Mouse (Mus musculus) neural tube, embryonic 14.5 days (tissue): ENCODE results near the gene Chrna7. TPM values are rescaled to one million over a fixed set of nuclear protein-coding genes. Genes with fewer than 3 reads are reported as not detected.

ENCODE experiments used
- ATAC-seq: fragments of 200-750 bp; cut with Nextera tagmentation; 2 replicates; pipeline ENCODE4 v1.8.0; 2017; ENCODE audit warnings: low read depth, mild to moderate bottlenecking, moderate TSS enrichment, moderate library complexity
- H3K27ac ChIP-seq: fragments of 300-500 bp; sonication (generic); 2 replicates; pipeline ENCODE4 v1.5.1; 2014; ENCODE audit warnings: low read depth, mild to moderate bottlenecking, control low read depth, low read length, moderate library complexity, mixed read lengths
- H3K27me3 ChIP-seq: fragments of 300-500 bp; sonication (generic); 2 replicates; pipeline ENCODE4 v1.6.1; 2014; ENCODE audit warnings: low read length; ENCODE audit not compliant: control insufficient read depth, insufficient read depth
- H3K36me3 ChIP-seq: fragments of 300-500 bp; sonication (generic); 2 replicates; pipeline ENCODE4 v1.6.1; 2014; ENCODE audit warnings: low read length, mixed read lengths; ENCODE audit not compliant: control insufficient read depth, insufficient read depth
- H3K4me1 ChIP-seq: fragments of 300-500 bp; sonication (generic); 2 replicates; pipeline ENCODE4 v1.6.1; 2014; ENCODE audit warnings: low read length; ENCODE audit not compliant: control insufficient read depth, insufficient read depth
- H3K4me2 ChIP-seq: fragments of 300-500 bp; sonication (generic); 2 replicates; pipeline ENCODE4 v1.6.1; 2014; ENCODE audit warnings: mild to moderate bottlenecking, low read depth, low read length, control low read depth
- H3K4me3 ChIP-seq: fragments of 300-500 bp; sonication (generic); 2 replicates; pipeline ENCODE4 v1.5.1; 2014; ENCODE audit warnings: low read depth, low read length, control low read depth, mixed read lengths
- H3K9ac ChIP-seq: fragments of 300-500 bp; sonication (generic); replicated peaks from 2 replicates; pipeline ENCODE4 v1.6.1; 2014; ENCODE audit warnings: low read depth, mild to moderate bottlenecking, control low read depth, low read length, mixed read lengths
- H3K9me3 ChIP-seq: fragments of 300-500 bp; sonication (generic); 2 replicates; pipeline ENCODE4 v1.6.1; 2016; ENCODE audit warnings: low read length; ENCODE audit not compliant: control insufficient read depth
- WGBS: fragments of 180-500 bp; shearing (Covaris S2); extraction: QIAGEN DNeasy Blood & Tissue Kit; methylation state at CpG from one replicate; pipeline ENCODE4 v1.1.7; 2014; 5-methylcytosine and 5-hydroxymethylcytosine counted together
- polyA plus RNA-seq: library from polyadenylated mRNA; unstranded; fragments of >200 nt; fragmentation: Nextera tagmentation; extraction: Ambion mirVana; gene quantifications from 2 replicates; pipeline ENCODE4 v1.2.1, GENCODE M21; 2014

Chrna7 gene
- polyA plus RNA-seq, 1 experiment from 2014 or later: 13.3 TPM

- H3K4me3 ChIP-seq: no peak overlapping the region
- peak overlapping the region; percentile 44 for H3K27ac ChIP-seq
- ATAC-seq: peak; percentile 79
- no peaks in the 10 kb centered on the region for H3K27me3 ChIP-seq
- H3K9ac ChIP-seq: no peak overlapping the region
- H3K4me1 ChIP-seq: no peaks in the 10 kb centered on the region
- no peak overlapping the region for H3K4me2 ChIP-seq
- WGBS: 53% methylated on average over 13 of the region's 13 CpGs
- no peaks in the 10 kb centered on the region for H3K9me3 ChIP-seq
- no peaks in the 10 kb centered on the region for H3K36me3 ChIP-seq
Measured at GRCm38 (mm10) chr7:63189647-63190534, 22.5 kb downstream of the Chrna7 start.

- Histone ChIP-seq H3K4me2 (no peak overlapping the region), H3K9ac (no peak overlapping the region), H3K4me1 (no peaks in the 10 kb centered on the region), H3K4me3 (no peak overlapping the region), H3K9me3 (no peaks in the 10 kb centered on the region), H3K27ac (no peak overlapping the region), H3K27me3 (no peaks in the 10 kb centered on the region), H3K36me3 (no peaks in the 10 kb centered on the region)
- WGBS: 84% methylated on average over 3 of the region's 3 CpGs
- no peak for ATAC-seq
Measured at GRCm38 (mm10) chr7:63170063-63170787, 42.1 kb downstream of the Chrna7 start.

- Histone ChIP-seq H3K27me3 (no peaks in the 10 kb centered on the region), H3K9me3 (no peaks in the 10 kb centered on the region), H3K4me2 (no peak overlapping the region), H3K27ac (no peak overlapping the region), H3K36me3 (no peaks in the 10 kb centered on the region), H3K4me1 (0 out of 2 replicates have a peak, but pooled peaks cover 2% of the 10 kb centered on the region), H3K4me3 (no peak overlapping the region), H3K9ac (no peak overlapping the region)
- ATAC-seq: no peak
- 92% methylated on average over 3 of the region's 3 CpGs for WGBS
Measured at GRCm38 (mm10) chr7:63164617-63165016, 47.8 kb downstream of the Chrna7 start.

GRCm38 (mm10) chr7:63162272-63162864 lies 50.0 kb downstream of the Chrna7 start:
- Histone ChIP-seq H3K27me3 (no peaks in the 10 kb centered on the region), H3K9ac (no peak overlapping the region), H3K36me3 (no peaks in the 10 kb centered on the region), H3K27ac (no peak overlapping the region), H3K4me1 (0 out of 2 replicates have a peak, but pooled peaks cover 2% of the 10 kb centered on the region), H3K4me3 (no peak overlapping the region), H3K9me3 (no peaks in the 10 kb centered on the region), H3K4me2 (no peak overlapping the region)
- 46% methylated on average over 7 of the region's 7 CpGs for WGBS
- peak; percentile 87 for ATAC-seq

GRCm38 (mm10) chr7:63153239-63153638 lies 59.1 kb downstream of the Chrna7 start:
- Histone ChIP-seq H3K4me2 (no peak overlapping the region), H3K36me3 (no peaks in the 10 kb centered on the region), H3K4me3 (no peak overlapping the region), H3K27ac (no peak overlapping the region), H3K9ac (no peak overlapping the region), H3K27me3 (no peaks in the 10 kb centered on the region), H3K4me1 (no peaks in the 10 kb centered on the region), H3K9me3 (no peaks in the 10 kb centered on the region)
- WGBS: 86% methylated on average over 1 of the region's 1 CpGs
- ATAC-seq: no peak

GRCm38 (mm10) chr7:63148740-63149139 lies 63.6 kb downstream of the Chrna7 start:
- H3K4me2 ChIP-seq: no peak overlapping the region
- no peak overlapping the region for H3K9ac ChIP-seq
- no peaks in the 10 kb centered on the region for H3K9me3 ChIP-seq
- no peak overlapping the region for H3K27ac ChIP-seq
- 69% methylated on average over 3 of the region's 3 CpGs for WGBS
- H3K36me3 ChIP-seq: no peaks in the 10 kb centered on the region
- H3K4me3 ChIP-seq: no peak overlapping the region
- H3K27me3 ChIP-seq: no peaks in the 10 kb centered on the region
- no peaks in the 10 kb centered on the region for H3K4me1 ChIP-seq
- no peak for ATAC-seq

GRCm38 (mm10) chr7:63148321-63148720 lies 64.0 kb downstream of the Chrna7 start:
- Histone ChIP-seq H3K9ac (no peak overlapping the region), H3K27ac (no peak overlapping the region), H3K4me1 (no peaks in the 10 kb centered on the region), H3K9me3 (no peaks in the 10 kb centered on the region), H3K27me3 (no peaks in the 10 kb centered on the region), H3K4me3 (no peak overlapping the region), H3K4me2 (no peak overlapping the region), H3K36me3 (no peaks in the 10 kb centered on the region)
- ATAC-seq: no peak
- 86% methylated on average over 5 of the region's 5 CpGs for WGBS

GRCm38 (mm10) chr7:63122547-63122946 lies 89.8 kb downstream of the Chrna7 start:
- no peaks in the 10 kb centered on the region for H3K27me3 ChIP-seq
- H3K4me2 ChIP-seq: no peak overlapping the region
- H3K9ac ChIP-seq: no peak overlapping the region
- no peaks in the 10 kb centered on the region for H3K4me1 ChIP-seq
- no peak overlapping the region for H3K27ac ChIP-seq
- no peaks in the 10 kb centered on the region for H3K9me3 ChIP-seq
- 50% methylated on average over 2 of the region's 2 CpGs for WGBS
- H3K4me3 ChIP-seq: no peak overlapping the region
- ATAC-seq: no peak
- H3K36me3 ChIP-seq: no peaks in the 10 kb centered on the region

GRCm38 (mm10) chr7:63113671-63114070 lies 98.7 kb downstream of the Chrna7 start:
- ATAC-seq: no peak
- WGBS: 9% methylated on average over 2 of the region's 2 CpGs
- Histone ChIP-seq H3K9ac (no peak overlapping the region), H3K4me3 (no peak overlapping the region), H3K4me2 (no peak overlapping the region), H3K27me3 (no peaks in the 10 kb centered on the region), H3K9me3 (no peaks in the 10 kb centered on the region), H3K4me1 (no peaks in the 10 kb centered on the region), H3K36me3 (no peaks in the 10 kb centered on the region), H3K27ac (no peak overlapping the region)
